Mouse (Mus musculus): ENCODE data around the gene Slit3.

GRCm38 (mm10) chr11:35578796-35579195 lies 457.8 kb downstream of the Slit3 start:
- TF ChIP-seq EP300 (IDR thresholded peaks at IDR 0.05) = no peak
- no peak for TF ChIP-seq CTCF (IDR thresholded peaks at IDR 0.05)

Data from lung, postnatal 0 days (tissue).